Mouse (Mus musculus) limb, embryonic 15.5 days (tissue): ENCODE data around the gene Rbfox1. TPM values are rescaled to one million over a fixed set of nuclear protein-coding genes. Genes with fewer than 3 reads are reported as not detected.

ENCODE experiments used
- ATAC-seq: fragments of 200-750 bp; cut with Nextera tagmentation; 2 replicates; pipeline ENCODE4 v1.8.0; 2017; ENCODE audit warnings: low read depth, moderate TSS enrichment; ENCODE audit not compliant: insufficient number of reproducible peaks, low FRiP score, low TSS enrichment
- H3K27ac ChIP-seq: fragments of 300-500 bp; sonication (generic); 2 replicates; pipeline ENCODE4 v1.5.1; 2015; ENCODE audit warnings: moderate library complexity, mild to moderate bottlenecking, inconsistent platforms
- H3K27me3 ChIP-seq: fragments of 300-500 bp; sonication (generic); 2 replicates; pipeline ENCODE4 v1.6.1; 2015; ENCODE audit warnings: inconsistent platforms
- H3K36me3 ChIP-seq: fragments of 300-500 bp; sonication (generic); 2 replicates; pipeline ENCODE4 v1.6.1; 2015; ENCODE audit warnings: inconsistent platforms
- H3K4me1 ChIP-seq: fragments of 300-500 bp; sonication (generic); 2 replicates; pipeline ENCODE4 v1.6.1; 2015; ENCODE audit warnings: inconsistent platforms
- H3K4me2 ChIP-seq: fragments of 300-500 bp; sonication (generic); 2 replicates; pipeline ENCODE4 v1.6.1; 2015; ENCODE audit warnings: mild to moderate bottlenecking, inconsistent platforms
- H3K4me3 ChIP-seq: fragments of 300-500 bp; sonication (generic); 2 replicates; pipeline ENCODE4 v1.5.1; 2015; ENCODE audit warnings: mild to moderate bottlenecking, inconsistent platforms
- H3K9ac ChIP-seq: fragments of 300-500 bp; sonication (generic); 2 replicates; pipeline ENCODE4 v1.6.1; 2015; ENCODE audit warnings: inconsistent platforms
- H3K9me3 ChIP-seq: fragments of 300-500 bp; sonication (generic); 2 replicates; pipeline ENCODE4 v1.6.1; 2016; ENCODE audit warnings: inconsistent platforms
- whole genome bisulfite sequencing: fragments of 180-500 bp; shearing (Covaris S2); methylation state at CpG from one replicate; pipeline ENCODE4 v1.1.7; 2015; 5-methylcytosine and 5-hydroxymethylcytosine counted together
- polyA plus RNA-seq: library from polyadenylated mRNA; unstranded; fragments of >200 nt; fragmentation: Nextera tagmentation; extraction: Ambion mirVana; gene quantifications from 2 replicates; pipeline ENCODE4 v1.2.1, GENCODE M21; 2015

Gene Rbfox1
- polyA plus RNA-seq, 1 experiment from 2014 or later: 4.0 TPM

GRCm38 (mm10) chr16:6164476-6164875 is 279.3 kb downstream of the Rbfox1 start:
- no peak for ATAC-seq
- H3K9me3 ChIP-seq: no peaks in the 10 kb centered on the region
- 55% methylated on average over 4 of the region's 4 CpGs for WGBS

DNA sequence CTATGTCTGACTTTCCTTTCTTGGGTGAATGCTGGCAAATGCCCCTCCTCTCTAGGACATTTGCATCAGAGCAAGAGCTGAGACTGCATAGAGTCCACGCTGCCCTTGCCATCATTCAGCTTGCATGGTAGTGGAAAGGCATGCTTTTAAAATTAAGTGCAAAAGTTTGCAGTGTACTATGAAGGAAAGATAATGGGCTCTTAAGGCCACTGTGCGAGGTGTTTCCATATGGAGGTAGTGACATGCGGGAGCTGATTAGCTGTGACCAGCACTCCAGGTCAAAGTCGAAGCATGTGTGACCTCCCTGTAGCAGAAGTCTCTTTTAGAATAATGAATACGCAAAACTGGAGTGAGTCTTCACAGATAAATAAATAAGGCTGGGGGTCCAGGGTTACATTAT is 284.2 kb downstream of the Rbfox1 start:
- Histone ChIP-seq H3K4me2 (no peak overlapping the region), H3K4me1 (no peaks in the 10 kb centered on the region), H3K36me3 (no peaks in the 10 kb centered on the region), H3K9ac (no peak overlapping the region), H3K4me3 (no peak overlapping the region), H3K9me3 (no peaks in the 10 kb centered on the region), H3K27ac (no peak overlapping the region), H3K27me3 (no peaks in the 10 kb centered on the region)
- ATAC-seq: no peak
- WGBS: 81% methylated on average over 5 of the region's 5 CpGs

More at GRCm38 (mm10) chr16:6164476-6164875, 279.3 kb downstream of the Rbfox1 start:
- Histone ChIP-seq H3K36me3 (no peaks in the 10 kb centered on the region), H3K9ac (no peak overlapping the region), H3K4me2 (no peak overlapping the region), H3K4me1 (no peaks in the 10 kb centered on the region), H3K27me3 (no peaks in the 10 kb centered on the region), H3K27ac (no peak overlapping the region), H3K4me3 (no peak overlapping the region)

DNA sequence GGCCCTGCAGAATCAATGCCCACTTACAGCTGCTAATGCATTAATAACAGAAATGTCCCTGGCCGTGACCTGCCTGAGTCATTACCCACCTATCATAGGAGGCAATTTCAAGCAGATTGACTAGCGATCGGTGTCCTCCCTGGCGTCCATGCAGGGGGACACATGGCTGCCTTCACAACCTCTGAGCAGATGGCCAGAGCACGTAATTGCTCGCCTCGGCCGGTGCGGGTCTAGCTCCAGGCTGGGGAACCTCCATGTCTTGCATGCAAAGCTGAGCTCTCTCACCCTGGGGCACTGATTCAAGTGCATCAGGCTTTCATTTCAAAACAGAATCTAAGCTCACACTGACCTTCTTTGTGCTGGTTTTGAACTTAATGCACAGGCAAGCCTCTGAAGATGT is 295.7 kb downstream of the Rbfox1 start:
- Histone ChIP-seq H3K27me3 (no peaks in the 10 kb centered on the region), H3K36me3 (no peaks in the 10 kb centered on the region), H3K4me1 (no peaks in the 10 kb centered on the region), H3K4me3 (no peak overlapping the region), H3K27ac (no peak overlapping the region), H3K9me3 (no peaks in the 10 kb centered on the region), H3K4me2 (no peak overlapping the region), H3K9ac (no peak overlapping the region)
- no peak for ATAC-seq
- WGBS: 88% methylated on average over 9 of the region's 9 CpGs

DNA sequence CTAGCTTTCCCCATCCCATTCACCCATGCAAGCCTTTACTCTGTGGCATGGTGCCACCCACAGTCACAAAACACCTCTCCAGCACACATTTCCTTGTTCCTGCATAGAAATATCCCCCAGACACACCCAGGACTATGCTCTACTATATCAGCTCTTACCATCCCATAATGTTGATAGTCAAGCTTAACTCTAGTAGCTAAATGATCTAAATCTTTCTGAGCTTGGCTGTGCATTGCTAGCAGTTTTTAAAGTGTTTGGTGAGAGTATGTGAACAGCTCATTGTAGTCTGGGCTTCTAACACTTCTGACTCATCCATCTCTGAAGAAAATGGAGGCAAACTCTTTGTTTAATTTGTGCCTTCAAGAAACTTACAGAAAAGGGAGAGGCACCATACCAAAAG is 297.2 kb downstream of the Rbfox1 start:
- Histone ChIP-seq H3K9me3 (no peaks in the 10 kb centered on the region), H3K4me1 (no peaks in the 10 kb centered on the region), H3K36me3 (no peaks in the 10 kb centered on the region), H3K4me2 (no peak overlapping the region), H3K27ac (no peak overlapping the region), H3K4me3 (no peak overlapping the region), H3K9ac (no peak overlapping the region), H3K27me3 (no peaks in the 10 kb centered on the region)
- ATAC-seq: no peak

DNA sequence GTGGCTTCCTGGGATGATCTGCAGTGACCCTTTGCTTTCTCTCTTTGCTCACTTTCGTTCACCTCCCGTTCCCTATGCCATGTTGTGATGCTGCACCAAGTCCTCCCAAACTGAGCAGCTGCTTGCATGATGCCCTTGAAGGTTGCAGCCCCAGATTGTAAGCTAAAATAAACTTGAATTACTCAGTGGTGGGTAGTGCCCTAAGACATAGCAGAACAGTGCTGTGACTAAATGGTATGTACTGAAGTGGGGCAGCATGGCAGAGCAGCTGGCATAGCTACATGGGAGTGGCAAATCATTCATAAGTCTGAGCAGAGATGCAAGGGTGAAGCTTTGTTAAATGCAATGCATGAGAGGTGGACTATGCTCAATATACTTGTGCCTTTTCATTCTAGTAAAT is 307.2 kb downstream of the Rbfox1 start:
- Histone ChIP-seq H3K9ac (no peak overlapping the region), H3K4me1 (no peaks in the 10 kb centered on the region), H3K27me3 (no peaks in the 10 kb centered on the region), H3K9me3 (no peaks in the 10 kb centered on the region), H3K4me2 (no peak overlapping the region), H3K27ac (no peak overlapping the region), H3K36me3 (no peaks in the 10 kb centered on the region), H3K4me3 (no peak overlapping the region)
- no peak for ATAC-seq
- 60% methylated on average over 2 of the region's 2 CpGs for WGBS

DNA sequence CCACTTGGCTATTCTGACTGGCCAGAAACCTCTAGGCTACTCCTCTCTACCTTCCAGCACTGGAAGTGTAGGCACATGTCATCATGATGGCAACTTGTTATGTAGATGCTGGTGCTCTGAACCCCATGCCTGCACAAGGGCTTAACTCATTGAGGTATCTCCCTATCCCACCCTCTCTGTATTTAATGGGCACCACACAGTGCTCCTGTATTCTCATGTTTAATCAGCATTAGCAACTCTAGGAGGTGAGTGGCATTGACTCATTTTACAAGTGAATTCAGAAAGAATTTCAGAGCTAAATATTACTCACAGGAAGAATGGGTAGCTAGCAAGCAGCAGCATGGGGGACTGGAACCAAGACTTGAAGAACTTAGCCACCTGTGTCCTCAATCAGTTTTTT is 321.3 kb downstream of the Rbfox1 start:
- Histone ChIP-seq H3K9ac (no peak overlapping the region), H3K4me1 (no peaks in the 10 kb centered on the region), H3K9me3 (no peaks in the 10 kb centered on the region), H3K4me2 (no peak overlapping the region), H3K36me3 (no peaks in the 10 kb centered on the region), H3K27ac (no peak overlapping the region), H3K4me3 (no peak overlapping the region), H3K27me3 (no peaks in the 10 kb centered on the region)
- ATAC-seq: no peak

DNA sequence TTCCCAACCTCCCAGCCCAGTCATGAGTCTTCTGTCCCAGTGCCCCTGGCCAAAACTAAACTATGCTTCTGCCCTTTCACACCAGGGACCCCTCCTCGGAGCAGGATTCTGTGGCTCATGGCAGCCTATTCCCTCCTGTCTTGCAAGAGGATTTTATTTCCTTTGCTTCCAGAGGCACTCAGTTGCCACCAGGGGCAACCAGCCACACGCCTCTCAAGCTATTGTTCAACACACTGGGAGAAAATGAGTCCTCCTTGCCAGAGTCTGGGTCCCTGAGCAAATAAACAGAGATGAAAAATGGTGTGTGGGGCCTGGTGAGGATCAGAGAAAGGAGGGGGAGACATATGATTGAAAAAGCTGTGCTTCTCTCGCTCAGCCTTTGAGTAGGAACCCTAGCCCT is 327.8 kb downstream of the Rbfox1 start:
- 44% methylated on average over 3 of the region's 3 CpGs for WGBS

GRCm38 (mm10) chr16:6227449-6227848 is 342.3 kb downstream of the Rbfox1 start:
- no peaks in the 10 kb centered on the region for H3K4me1 ChIP-seq
- no peaks in the 10 kb centered on the region for H3K9me3 ChIP-seq
- H3K27ac ChIP-seq: no peak overlapping the region
- H3K4me2 ChIP-seq: no peak overlapping the region
- no peaks in the 10 kb centered on the region for H3K36me3 ChIP-seq
- no peak overlapping the region for H3K4me3 ChIP-seq
- ATAC-seq: no peak
- no peaks in the 10 kb centered on the region for H3K27me3 ChIP-seq
- WGBS: 58% methylated on average over 6 of the region's 6 CpGs
- no peak overlapping the region for H3K9ac ChIP-seq

More for the DNA sequence above, 327.8 kb downstream of the Rbfox1 start:
- no peak overlapping the region for H3K4me3 ChIP-seq
- no peak for ATAC-seq
- H3K9me3 ChIP-seq: no peaks in the 10 kb centered on the region
- H3K4me1 ChIP-seq: no peaks in the 10 kb centered on the region
- H3K4me2 ChIP-seq: no peak overlapping the region
- no peak overlapping the region for H3K9ac ChIP-seq
- no peaks in the 10 kb centered on the region for H3K36me3 ChIP-seq
- no peaks in the 10 kb centered on the region for H3K27me3 ChIP-seq
- H3K27ac ChIP-seq: no peak overlapping the region

DNA sequence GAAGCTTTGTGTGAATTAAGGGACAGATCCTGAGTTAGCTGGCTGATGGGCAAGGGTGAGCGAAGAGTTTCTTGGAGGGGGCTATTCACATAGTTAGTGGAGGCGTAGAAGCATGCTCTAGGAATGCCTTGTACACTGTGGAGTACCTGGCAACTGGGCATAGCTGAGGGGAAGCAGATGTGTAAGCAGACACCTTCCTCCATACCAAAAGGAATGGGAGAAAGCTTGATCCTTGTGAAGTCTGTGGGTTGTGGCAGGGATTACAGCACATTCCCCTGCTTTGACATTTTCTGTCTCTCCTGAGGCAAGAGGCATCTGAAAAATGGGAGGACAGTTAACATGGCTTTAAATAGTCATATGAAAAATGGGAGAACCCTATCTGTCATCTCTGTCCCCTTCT is 347.8 kb downstream of the Rbfox1 start:
- H3K27ac ChIP-seq: no peak overlapping the region
- H3K4me2 ChIP-seq: no peak overlapping the region
- no peak overlapping the region for H3K9ac ChIP-seq
- H3K27me3 ChIP-seq: no peaks in the 10 kb centered on the region
- H3K4me1 ChIP-seq: no peaks in the 10 kb centered on the region
- no peak overlapping the region for H3K4me3 ChIP-seq
- no peak for ATAC-seq
- 85% methylated on average over 2 of the region's 2 CpGs for WGBS
- H3K9me3 ChIP-seq: no peaks in the 10 kb centered on the region
- H3K36me3 ChIP-seq: no peaks in the 10 kb centered on the region

DNA sequence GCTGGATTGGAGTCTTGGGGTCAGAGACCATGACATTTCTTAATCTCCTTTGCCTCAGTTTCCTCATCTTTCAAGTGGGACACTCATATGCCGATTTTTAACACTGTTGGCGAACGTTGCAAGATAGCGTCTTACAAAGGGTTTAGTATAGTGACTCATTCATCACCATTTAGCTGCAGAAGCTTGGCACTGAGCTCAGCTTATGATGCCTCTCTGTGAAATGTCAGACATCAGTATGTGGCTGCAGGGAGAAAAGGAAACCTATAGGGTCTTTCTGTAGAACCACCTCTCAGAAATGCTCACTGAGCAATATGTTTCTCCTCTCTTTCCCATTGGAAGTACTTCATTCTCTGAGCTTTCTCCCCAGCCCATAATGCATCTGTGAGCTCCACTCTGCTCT is 356.2 kb downstream of the Rbfox1 start:
- Histone ChIP-seq H3K9me3 (no peaks in the 10 kb centered on the region), H3K27me3 (no peaks in the 10 kb centered on the region), H3K4me1 (no peaks in the 10 kb centered on the region), H3K27ac (no peak overlapping the region), H3K36me3 (no peaks in the 10 kb centered on the region), H3K4me3 (no peak overlapping the region), H3K4me2 (no peak overlapping the region), H3K9ac (no peak overlapping the region)
- 91% methylated on average over 4 of the region's 4 CpGs for WGBS
- ATAC-seq: no peak

- Histone ChIP-seq H3K9me3 (no peaks in the 10 kb centered on the region), H3K27me3 (no peaks in the 10 kb centered on the region), H3K4me2 (no peak overlapping the region), H3K4me3 (no peak overlapping the region), H3K9ac (no peak overlapping the region), H3K27ac (no peak overlapping the region), H3K36me3 (no peaks in the 10 kb centered on the region), H3K4me1 (no peaks in the 10 kb centered on the region)
- 68% methylated on average over 3 of the region's 3 CpGs for WGBS
- no peak for ATAC-seq
Observed at GRCm38 (mm10) chr16:6242468-6242867, 357.3 kb downstream of the Rbfox1 start.

DNA sequence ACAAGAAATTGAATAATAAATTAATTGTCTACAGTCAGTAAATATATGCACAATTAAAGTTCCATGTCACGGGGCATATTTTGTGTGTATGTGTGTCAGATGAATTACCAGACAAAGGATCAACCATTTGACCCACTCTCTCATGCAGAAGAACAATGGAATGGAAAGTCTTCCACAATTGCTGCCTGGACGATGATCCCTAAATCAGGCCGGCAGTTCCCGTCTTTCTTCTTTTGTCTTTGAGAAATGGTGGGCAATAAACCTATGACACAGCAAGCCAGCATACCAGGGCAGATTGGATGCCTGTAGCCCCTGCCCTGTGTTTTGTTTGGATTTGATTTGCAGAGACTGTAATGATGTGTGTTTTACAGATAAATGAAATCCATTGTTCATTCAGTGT is 362.4 kb downstream of the Rbfox1 start:
- Histone ChIP-seq H3K9me3 (no peaks in the 10 kb centered on the region), H3K4me1 (no peaks in the 10 kb centered on the region), H3K27ac (no peak overlapping the region), H3K36me3 (no peaks in the 10 kb centered on the region), H3K9ac (no peak overlapping the region), H3K27me3 (no peaks in the 10 kb centered on the region), H3K4me2 (no peak overlapping the region), H3K4me3 (no peak overlapping the region)
- WGBS: 65% methylated on average over 4 of the region's 4 CpGs
- no peak for ATAC-seq

DNA sequence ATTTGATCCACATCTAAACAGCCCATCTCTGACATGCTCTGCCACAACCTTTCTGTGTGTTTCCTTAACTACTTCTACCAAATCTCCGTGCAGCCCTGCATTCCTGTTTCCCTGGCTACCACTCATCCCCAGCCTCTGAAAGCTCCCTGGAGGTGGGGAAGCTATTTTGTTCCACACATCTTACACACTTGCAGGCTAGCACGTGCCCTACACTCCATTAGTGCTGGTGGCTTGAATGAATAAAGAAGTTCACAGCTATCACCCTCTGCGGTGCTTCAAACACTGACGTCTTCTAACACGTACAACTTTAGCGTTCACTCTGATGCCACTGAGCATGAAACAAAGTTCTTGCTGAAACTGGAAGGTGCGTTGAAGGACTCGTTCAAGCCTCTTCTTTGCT is 379.4 kb downstream of the Rbfox1 start:
- no peak overlapping the region for H3K27ac ChIP-seq
- H3K4me2 ChIP-seq: no peak overlapping the region
- no peaks in the 10 kb centered on the region for H3K9me3 ChIP-seq
- H3K4me1 ChIP-seq: no peaks in the 10 kb centered on the region
- ATAC-seq: no peak
- no peaks in the 10 kb centered on the region for H3K27me3 ChIP-seq
- no peak overlapping the region for H3K4me3 ChIP-seq
- no peaks in the 10 kb centered on the region for H3K36me3 ChIP-seq
- 79% methylated on average over 8 of the region's 8 CpGs for WGBS
- H3K9ac ChIP-seq: no peak overlapping the region
